Mouse (Mus musculus) lung, postnatal 25 days (tissue): ENCODE data around the gene Tmeff2.

Experiments
- DNase-seq: peaks from one replicate; pipeline ENCODE4 v3.0.0; 2022; ENCODE audit warnings: low spot score

The Tmeff2 gene

DNA sequence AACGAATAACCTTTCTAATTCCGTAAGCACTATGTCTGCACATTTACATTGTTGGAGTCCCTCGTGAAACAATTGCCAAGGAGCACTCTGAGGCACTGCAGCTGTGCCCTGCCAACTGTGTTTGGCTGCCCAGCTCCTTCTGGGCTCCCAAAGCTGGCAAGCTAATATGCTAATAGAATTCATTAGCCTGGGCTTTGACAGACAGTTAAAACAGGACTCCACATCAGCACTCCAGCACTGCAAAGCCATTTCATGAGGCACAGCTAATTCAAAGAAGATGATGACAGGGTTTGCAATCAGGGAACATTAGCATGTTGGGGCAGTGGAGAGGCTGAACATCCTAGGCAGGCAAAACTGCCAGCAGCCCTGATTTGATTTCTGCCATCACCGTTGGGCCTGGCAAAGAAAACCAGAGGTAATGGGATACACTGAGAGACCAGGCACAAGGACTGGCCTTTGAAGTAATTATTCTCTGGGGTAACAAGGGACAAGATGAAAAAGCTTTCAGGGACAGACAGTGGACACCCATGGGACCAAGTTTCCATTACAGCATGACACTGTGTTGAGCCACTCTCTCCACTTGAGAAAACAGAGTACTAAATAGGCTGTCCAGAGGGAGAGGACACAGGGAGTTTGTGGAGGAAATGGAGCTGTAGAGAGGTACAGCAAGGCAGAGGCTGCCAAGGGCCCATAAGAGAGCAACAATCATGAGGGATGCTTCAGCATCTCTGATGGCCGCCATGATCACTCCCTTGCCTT, 316.0 kb downstream of the Tmeff2 start:
- DNase-seq = no peak

GRCm38 (mm10) chr1:51217227-51217626, 316.8 kb downstream of the Tmeff2 start:
- DNase-seq = no peak

DNA sequence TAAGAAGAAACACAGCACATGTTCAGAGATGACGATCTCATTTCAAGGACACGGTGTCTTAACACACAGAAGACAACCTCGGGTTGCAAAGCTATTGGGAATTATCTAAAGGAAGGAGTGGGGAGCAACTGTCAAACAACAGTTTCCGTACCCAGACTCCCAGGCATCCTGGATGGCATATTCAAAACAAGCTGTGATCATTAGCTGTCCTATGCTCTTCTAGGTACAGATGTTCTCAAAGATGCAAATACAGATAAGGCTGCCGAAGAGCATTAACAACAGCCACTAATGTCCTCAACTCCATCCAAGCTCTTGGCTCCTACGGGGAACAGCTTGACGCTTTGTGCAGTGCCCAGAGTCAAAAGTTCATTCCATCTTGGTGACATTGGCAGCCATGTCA, 324.7 kb downstream of the Tmeff2 start:
- peak; percentile 36 for DNase-seq
